Mouse (Mus musculus) liver, postnatal 0 days (tissue): ENCODE measurements at regions not wholly inside any gene's neighbourhood (a gene's known extent, or its start where the extent isn't known, plus 50 kb on each side); places are given as distances from the start of the nearest gene placed in this dataset.

Source experiments
- CTCF ChIP-seq: sonication (generic); IDR thresholded peaks from 2 replicates; pipeline ENCODE4 v1.5.1; 2016; ENCODE audit warnings: antibody characterized with exemption, low read depth
- EP300 ChIP-seq: IDR thresholded peaks from 2 replicates; pipeline ENCODE4 v1.6.1; 2016; ENCODE audit warnings: antibody characterized with exemption, low read depth, mild to moderate bottlenecking

- TF ChIP-seq CTCF, result no peak
- TF ChIP-seq EP300, result no peak
These were observed 103.5 kb upstream of the Fut8 start for GRCm38 (mm10) chr12:77134306-77135010.
